Comparison of ENCODE assay signal across 14 mouse cellular contexts in the genomic region with DNA sequence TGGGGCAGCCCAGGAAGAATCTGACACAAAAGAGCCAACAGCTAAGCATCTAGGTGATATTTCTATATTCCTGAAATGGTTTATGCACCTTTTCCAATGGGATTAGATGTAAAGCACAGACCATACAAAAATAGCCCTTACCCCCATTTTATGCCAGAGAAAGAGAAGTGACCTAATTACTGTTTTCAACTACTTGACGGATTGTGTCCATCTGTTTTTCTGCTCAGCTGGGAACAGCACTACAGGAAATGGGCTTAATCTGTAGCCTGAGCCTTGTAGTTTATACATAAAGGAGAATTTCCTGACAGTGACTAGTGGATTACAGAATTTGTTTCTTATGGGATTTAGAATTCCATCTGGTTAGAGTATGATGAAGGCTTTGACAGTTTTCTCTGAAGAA.
"Had no signal": no experiment of that assay in that cellular context is flagged by ENCODE, and none has a peak within 500 bp of the region (broad histone marks: within the 10 kb centered on the region; RNA-seq: fewer than 3 reads in every experiment).

No protein-coding gene starts in this region.

- H3K27ac ChIP-seq: limb, embryonic 12.5 days; liver, embryonic 13.5 days; lung, embryonic 15.5 days; macrophage; midbrain, embryonic 12.5 days; stomach, postnatal 0 days had no signal

- H3K36me3 ChIP-seq: limb, embryonic 12.5 days; liver, embryonic 13.5 days; lung, embryonic 15.5 days; midbrain, embryonic 12.5 days had no signal

- H3K27me3 ChIP-seq: limb, embryonic 12.5 days; liver, embryonic 13.5 days; lung, embryonic 15.5 days; megakaryocyte, embryonic 14.5 days; midbrain, embryonic 12.5 days had no signal

- H3K9me3 ChIP-seq: limb, embryonic 12.5 days; liver, embryonic 13.5 days; lung, embryonic 15.5 days; megakaryocyte, embryonic 14.5 days; midbrain, embryonic 12.5 days had no signal

- H3K4me1 ChIP-seq: limb, embryonic 12.5 days; liver, embryonic 13.5 days; lung, embryonic 15.5 days; megakaryocyte, embryonic 14.5 days; midbrain, embryonic 12.5 days had no signal

- ATAC-seq: liver, postnatal 0 days; midbrain, embryonic 16.5 days had no signal

- H3K4me2 ChIP-seq: limb, embryonic 12.5 days; liver, embryonic 13.5 days; lung, embryonic 15.5 days; midbrain, embryonic 12.5 days had no signal

- H3K4me3 ChIP-seq: limb, embryonic 12.5 days; liver, embryonic 13.5 days; lung, embryonic 15.5 days; megakaryocyte, embryonic 14.5 days; midbrain, embryonic 12.5 days had no signal

- H3K9ac ChIP-seq: limb, embryonic 12.5 days; liver, embryonic 13.5 days; liver, postnatal 0 days; lung, embryonic 15.5 days; midbrain, embryonic 12.5 days had no signal

- DNase-seq: kidney, postnatal 25 days; layer of hippocampus, postnatal 36 days; liver; liver, embryonic 13.5 days; liver, postnatal 0 days; lung, postnatal 14 days; thymus, postnatal 4 days had no signal
